Mouse (Mus musculus): ENCODE data around the gene Ccdc62.

Ccdc62 gene

GRCm38 (mm10) chr5:123979221-123979979 is 48.9 kb downstream of the Ccdc62 start:
- in situ Hi-C loops (cut with MboI, MseI): loop anchor here (25.0 kb wide), 1 partner anchor 883 kb away; the partner anchor contains the start of genes Ccdc92 and Zfp664

GRCm38 (mm10) chr5:123979980-123980369 is 49.5 kb downstream of the Ccdc62 start:
- in situ Hi-C loops (cut with MboI, MseI): loop anchor here (25.0 kb wide), 1 partner anchor 882 kb away; the partner anchor contains the start of genes Ccdc92 and Zfp664

GRCm38 (mm10) chr5:123980521-123981249 is 50.2 kb downstream of the Ccdc62 start:
- in situ Hi-C loops (cut with MboI, MseI): loop anchor here (25.0 kb wide), 1 partner anchor 882 kb away; the partner anchor contains the start of genes Ccdc92 and Zfp664

GRCm38 (mm10) chr5:123981250-123981554 is 50.7 kb downstream of the Ccdc62 start:
- in situ Hi-C loops (cut with MboI, MseI): loop anchor here (25.0 kb wide), 1 partner anchor 881 kb away; the partner anchor contains the start of genes Ccdc92 and Zfp664

GRCm38 (mm10) chr5:123982838-123983237 is 52.4 kb downstream of the Ccdc62 start:
- in situ Hi-C loops (cut with MboI, MseI): loop anchor here (25.0 kb wide), 1 partner anchor 879 kb away; the partner anchor contains the start of genes Ccdc92 and Zfp664

GRCm38 (mm10) chr5:123985434-123985833 is 55.0 kb downstream of the Ccdc62 start:
- in situ Hi-C loops (cut with MboI, MseI): loop anchor here (25.0 kb wide), 1 partner anchor 877 kb away; the partner anchor contains the start of genes Ccdc92 and Zfp664

- in situ Hi-C loops (cut with MboI, MseI): loop anchor here (25.0 kb wide), 1 partner anchor 875 kb away; the partner anchor contains the start of genes Ccdc92 and Zfp664
Measured at GRCm38 (mm10) chr5:123986925-123987324, 56.4 kb downstream of the Ccdc62 start.

GRCm38 (mm10) chr5:123987511-123987910 is 57.0 kb downstream of the Ccdc62 start:
- in situ Hi-C loops (cut with MboI, MseI): loop anchor here (25.0 kb wide), 1 partner anchor 875 kb away; the partner anchor contains the start of genes Ccdc92 and Zfp664

GRCm38 (mm10) chr5:123989941-123990885 is 59.7 kb downstream of the Ccdc62 start:
- in situ Hi-C loops (cut with MboI, MseI): loop anchor here (5.0 to 25.0 kb wide), 2 partner anchors 43 to 872 kb away; partner anchors contain the start of genes Ccdc92 and Zfp664

GRCm38 (mm10) chr5:123991321-123991720 is 60.8 kb downstream of the Ccdc62 start:
- in situ Hi-C loops (cut with MboI, MseI): loop anchor here (5.0 to 25.0 kb wide), 2 partner anchors 44 to 871 kb away; partner anchors contain the start of genes Ccdc92 and Zfp664

- in situ Hi-C loops (cut with MboI, MseI): loop anchor here (5.0 to 25.0 kb wide), 2 partner anchors 45 to 870 kb away; partner anchors contain the start of genes Ccdc92 and Zfp664
Measured at GRCm38 (mm10) chr5:123992193-123992637, 61.7 kb downstream of the Ccdc62 start.

GRCm38 (mm10) chr5:123992794-123993193 is 62.3 kb downstream of the Ccdc62 start:
- in situ Hi-C loops (cut with MboI, MseI): loop anchor here (5.0 to 25.0 kb wide), 2 partner anchors 45 to 870 kb away; partner anchors contain the start of genes Ccdc92 and Zfp664

GRCm38 (mm10) chr5:123993263-123994036 is 63.0 kb downstream of the Ccdc62 start:
- in situ Hi-C loops (cut with MboI, MseI): loop anchor here (5.0 to 25.0 kb wide), 2 partner anchors 46 to 869 kb away; partner anchors contain the start of genes Ccdc92 and Zfp664

- in situ Hi-C loops (cut with MboI, MseI): loop anchor here (5.0 to 25.0 kb wide), 2 partner anchors 47 to 868 kb away; partner anchors contain the start of genes Ccdc92 and Zfp664
Measured at GRCm38 (mm10) chr5:123994468-123994867, 64.0 kb downstream of the Ccdc62 start.

GRCm38 (mm10) chr5:123995388-123995787 is 64.9 kb downstream of the Ccdc62 start:
- in situ Hi-C loops (cut with MboI, MseI): loop anchor here (25.0 kb wide), 1 partner anchor 867 kb away; the partner anchor contains the start of genes Ccdc92 and Zfp664

GRCm38 (mm10) chr5:123996194-123996593 is 65.7 kb downstream of the Ccdc62 start:
- in situ Hi-C loops (cut with MboI, MseI): loop anchor here (25.0 kb wide), 1 partner anchor 866 kb away; the partner anchor contains the start of genes Ccdc92 and Zfp664

- in situ Hi-C loops (cut with MboI, MseI): loop anchor here (25.0 kb wide), 1 partner anchor 866 kb away; the partner anchor contains the start of genes Ccdc92 and Zfp664
Measured at GRCm38 (mm10) chr5:123996695-123997094, 66.2 kb downstream of the Ccdc62 start.

GRCm38 (mm10) chr5:123997211-123997751 is 66.8 kb downstream of the Ccdc62 start:
- in situ Hi-C loops (cut with MboI, MseI): loop anchor here (25.0 kb wide), 1 partner anchor 865 kb away; the partner anchor contains the start of genes Ccdc92 and Zfp664

GRCm38 (mm10) chr5:123997811-123998210 is 67.3 kb downstream of the Ccdc62 start:
- in situ Hi-C loops (cut with MboI, MseI): loop anchor here (25.0 kb wide), 1 partner anchor 864 kb away; the partner anchor contains the start of genes Ccdc92 and Zfp664

All from T-helper 2 cell (primary cell).